Mouse (Mus musculus): ENCODE measurements around the gene Pramel6. TPM values are rescaled to one million over a fixed set of nuclear protein-coding genes. Genes with fewer than 3 reads are reported as not detected.
A peak's percentile ranks its signal among the peaks of the same experiment; 100 is the strongest.
"Not testable (repeated sequence)": the region's sequence is repeated elsewhere in the genome, so short reads cannot be mapped to it uniquely, and the experiment has no call there.

The Pramel6 gene
- total RNA-seq (2021) = not detected
- long read RNA-seq, experiment 1 = 0 reads
- long read RNA-seq, experiment 2 = 0 reads

- H3K4me3 ChIP-seq = no peak within 1 kb of the TSS
- H3K27ac ChIP-seq = no peak within 1 kb of the TSS
- intact Hi-C loops (cut with DNase I) = no loop called here
- no peak for TF ChIP-seq CTCF (IDR thresholded peaks at IDR 0.05)
- no peak for DNase-seq (ENCODE audit: extremely low spot score in 1 of 2, low spot score in 2 of 2)
Measured at GRCm38 (mm10) chr2:87506265-87506664, at the start of gene Pramel6. Pramel6 (plus strand) TSS chr2:87506565.

GRCm38 (mm10) chr2:87461769-87462168 is 44.6 kb upstream of the Pramel6 start:
- DNase-seq (ENCODE audit: extremely low spot score in 1 of 2, low spot score in 2 of 2) = no peak
- Histone ChIP-seq H3K4me3 (no peak overlapping the region), H3K27ac (no peak overlapping the region)
- intact Hi-C loops (cut with DNase I) = no loop called here
- no peak for TF ChIP-seq CTCF (IDR thresholded peaks at IDR 0.05)

GRCm38 (mm10) chr2:87480207-87480606 is 26.2 kb upstream of the Pramel6 start:
- Histone ChIP-seq H3K4me3 (no peak overlapping the region), H3K27ac (no peak overlapping the region)
- intact Hi-C loops (cut with DNase I) = no loop called here
- TF ChIP-seq CTCF (IDR thresholded peaks at IDR 0.05) = peak; percentile 7
- no peak for DNase-seq (ENCODE audit: extremely low spot score in 1 of 2, low spot score in 2 of 2)

- no peak for TF ChIP-seq CTCF (IDR thresholded peaks at IDR 0.05)
- intact Hi-C loops (cut with DNase I) = no loop called here
- H3K4me3 ChIP-seq = no peak overlapping the region
- no peak overlapping the region for H3K27ac ChIP-seq
- no peak for DNase-seq (ENCODE audit: extremely low spot score in 1 of 2, low spot score in 2 of 2)
Measured at GRCm38 (mm10) chr2:87481158-87481557, 25.2 kb upstream of the Pramel6 start.

- intact Hi-C loops (cut with DNase I) = no loop called here
- no peak overlapping the region for H3K4me3 ChIP-seq
Measured at GRCm38 (mm10) chr2:87482276-87482675, 24.1 kb upstream of the Pramel6 start.

GRCm38 (mm10) chr2:87496993-87497392 is 9.4 kb upstream of the Pramel6 start, which contains the start of gene Pramel7:
Pramel7 (minus strand) TSS chr2:87497093.
- H3K4me3 ChIP-seq; intact Hi-C loops (cut with DNase I); H3K27ac ChIP-seq; DNase-seq (ENCODE audit: extremely low spot score in 1 of 2, low spot score in 2 of 2): not testable (repeated sequence)

More at GRCm38 (mm10) chr2:87482276-87482675, 24.1 kb upstream of the Pramel6 start:
- no peak for TF ChIP-seq CTCF (IDR thresholded peaks at IDR 0.05)
- no peak overlapping the region for H3K27ac ChIP-seq
- DNase-seq (ENCODE audit: extremely low spot score in 1 of 2, low spot score in 2 of 2) = no peak

GRCm38 (mm10) chr2:87515046-87515445 is 8.7 kb downstream of the Pramel6 start:
- intact Hi-C loops (cut with DNase I) = no loop called here
- no peak for TF ChIP-seq CTCF (IDR thresholded peaks at IDR 0.05)
- no peak overlapping the region for H3K27ac ChIP-seq
- DNase-seq (ENCODE audit: extremely low spot score in 1 of 2, low spot score in 2 of 2) = no peak
- no peak overlapping the region for H3K4me3 ChIP-seq

GRCm38 (mm10) chr2:87515457-87516060 is 9.2 kb downstream of the Pramel6 start:
- no peak for TF ChIP-seq CTCF (IDR thresholded peaks at IDR 0.05)
- Histone ChIP-seq H3K27ac (no peak overlapping the region), H3K4me3 (no peak overlapping the region)
- intact Hi-C loops (cut with DNase I) = no loop called here
- no peak for DNase-seq (ENCODE audit: extremely low spot score in 1 of 2, low spot score in 2 of 2)

GRCm38 (mm10) chr2:87516581-87516980 is 10.2 kb downstream of the Pramel6 start:
- no peak overlapping the region for H3K4me3 ChIP-seq
- intact Hi-C loops (cut with DNase I) = no loop called here
- DNase-seq (ENCODE audit: extremely low spot score in 1 of 2, low spot score in 2 of 2) = no peak
- H3K27ac ChIP-seq = no peak overlapping the region
- TF ChIP-seq CTCF (IDR thresholded peaks at IDR 0.05) = no peak

- intact Hi-C loops (cut with DNase I) = no loop called here
Measured at GRCm38 (mm10) chr2:87520651-87521050, 14.3 kb downstream of the Pramel6 start.

GRCm38 (mm10) chr2:87525899-87526616 is 19.7 kb downstream of the Pramel6 start:
- DNase-seq (ENCODE audit: extremely low spot score in 1 of 2, low spot score in 2 of 2) = peak; percentile 7 to 13
- H3K27ac ChIP-seq; intact Hi-C loops (cut with DNase I): not testable (repeated sequence)
- H3K4me3 ChIP-seq = peak overlapping the region; percentile 27; the same call in 1 of the 2 replicates

More at GRCm38 (mm10) chr2:87520651-87521050, 14.3 kb downstream of the Pramel6 start:
- TF ChIP-seq CTCF (IDR thresholded peaks at IDR 0.05) = no peak
- Histone ChIP-seq H3K4me3 (no peak overlapping the region), H3K27ac (no peak overlapping the region)
- no peak for DNase-seq (ENCODE audit: extremely low spot score in 1 of 2, low spot score in 2 of 2)

GRCm38 (mm10) chr2:87531496-87531895 is 25.1 kb downstream of the Pramel6 start, which contains the start of gene Olfr153:
Olfr153 (plus strand) TSS chr2:87531796.
- TF ChIP-seq CTCF (IDR thresholded peaks at IDR 0.05) = no peak
- no peak for DNase-seq (ENCODE audit: extremely low spot score in 1 of 2, low spot score in 2 of 2)
- H3K27ac ChIP-seq = no peak within 1 kb of the TSS
- no peak within 1 kb of the TSS for H3K4me3 ChIP-seq
- intact Hi-C loops (cut with DNase I) = no loop called here
